Mouse (Mus musculus) layer of hippocampus, postnatal 25 days (tissue): ENCODE measurements around the gene Olfr1395. TPM values are rescaled to one million over a fixed set of nuclear protein-coding genes. Genes with fewer than 3 reads are reported as not detected.

Source experiments
- DNase-seq, 2 experiments: peaks; one replicate each; pipeline ENCODE4 v3.0.0; 2022; ENCODE audit warnings: mixed read lengths in 2 of 2, low spot score in 1 of 2; ENCODE audit errors: extremely low spot score in 1 of 2
- total RNA-seq, 2 experiments: library from RNA; stranded (reverse); gene quantifications; 2 replicates each; pipeline ENCODE4 v1.2.3; 2021

Olfr1395 gene
- not detected for total RNA-seq

DNA sequence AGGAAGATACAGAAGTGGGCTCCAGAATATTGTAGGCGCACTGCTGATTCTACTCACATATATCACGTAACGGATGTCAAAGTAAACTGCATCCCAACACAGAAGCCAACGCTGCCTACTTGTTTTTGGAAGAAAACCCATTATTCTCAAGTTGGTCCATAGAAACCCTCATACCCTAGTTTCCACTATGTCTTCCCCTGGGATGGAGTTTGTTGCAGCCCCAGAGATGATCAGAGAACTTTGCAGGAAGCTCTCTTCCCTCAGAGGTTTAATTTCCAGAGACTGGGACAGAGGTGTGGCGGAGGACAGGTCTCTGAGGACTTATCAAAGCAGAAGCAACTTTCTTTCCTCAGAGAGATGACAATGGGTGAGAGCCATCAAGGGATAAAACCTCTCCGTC, at the start of gene Olfr1395:
Gene Olfr1395, plus strand, starts transcription at position 301 of the 400 bp plus-strand sequence.
- DNase-seq, result no peak

DNA sequence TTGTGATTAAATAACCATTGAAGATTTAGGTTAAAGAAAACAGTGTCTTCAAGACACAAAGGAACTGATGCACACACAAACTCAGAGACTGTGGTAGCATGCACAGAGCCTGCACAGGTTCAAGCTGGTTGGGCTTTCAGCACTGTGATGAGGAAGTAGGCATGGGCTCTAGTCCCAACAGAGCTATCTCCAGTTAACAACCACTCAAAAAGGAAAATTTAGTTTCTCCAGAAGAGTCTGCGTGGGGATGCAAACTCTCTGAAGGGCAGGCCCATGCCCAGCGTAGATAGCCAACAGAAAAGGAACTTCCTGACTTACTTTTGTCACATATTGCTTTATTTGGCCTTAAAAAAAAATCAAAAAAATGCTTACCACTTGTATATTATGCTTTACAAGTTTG, 49.3 kb upstream of the Olfr1395 start:
- DNase-seq, result no peak

DNA sequence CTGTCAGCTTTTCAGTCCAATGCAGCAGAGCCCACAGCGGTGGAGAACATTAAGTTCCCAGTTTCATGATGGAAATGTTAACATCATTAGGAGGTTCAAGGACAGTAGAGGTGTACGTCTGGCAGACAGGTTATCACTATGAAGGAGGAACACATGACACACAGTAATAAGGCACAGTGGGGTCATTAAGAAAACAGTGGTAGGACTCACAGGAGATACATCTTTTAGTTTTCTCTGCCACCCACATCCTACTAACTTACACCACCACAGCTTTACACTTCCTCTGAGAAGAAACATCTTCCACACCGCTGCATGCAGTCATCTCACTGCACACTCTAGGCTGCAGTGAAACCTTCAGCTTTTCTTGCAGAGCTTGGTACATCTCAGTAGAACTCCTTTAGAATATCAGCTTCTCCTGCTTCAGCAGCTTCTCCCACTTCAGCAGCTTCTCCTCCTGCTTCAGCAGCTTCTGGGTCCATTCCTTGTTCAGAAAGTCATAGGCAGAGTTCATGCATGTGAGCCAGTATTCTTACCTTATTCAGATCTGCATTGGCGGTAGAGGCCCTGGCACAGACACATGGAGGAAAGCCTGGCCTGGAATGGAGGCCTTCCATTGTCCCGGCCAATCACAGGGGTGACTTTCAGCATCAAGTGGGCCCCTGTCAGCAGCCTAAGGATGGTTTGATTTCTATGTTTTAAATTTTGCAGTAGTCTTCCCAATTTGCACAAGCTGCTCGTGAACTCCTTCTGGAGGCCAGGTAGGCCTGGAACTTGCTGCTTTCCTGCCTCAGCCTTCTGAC, 48.0 kb upstream of the Olfr1395 start:
- no peak for DNase-seq

DNA sequence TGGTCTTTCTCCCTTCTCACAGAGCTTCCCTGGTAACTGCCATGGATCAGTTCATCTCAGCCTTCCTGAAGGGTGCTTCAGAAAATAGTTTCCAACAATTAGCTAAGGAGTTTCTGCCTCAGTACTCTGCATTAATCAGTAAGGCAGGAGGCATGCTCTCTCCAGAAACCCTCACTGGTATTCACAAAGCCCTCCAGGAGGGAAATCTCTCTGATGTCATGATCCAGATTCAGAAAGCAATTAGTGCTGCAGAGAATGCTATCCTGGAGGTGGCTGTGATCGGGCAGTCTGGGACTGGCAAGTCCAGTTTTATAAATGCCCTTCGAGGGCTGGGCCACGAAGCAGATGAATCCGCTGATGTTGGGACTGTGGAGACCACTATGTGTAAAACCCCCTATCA, 46.7 kb upstream of the Olfr1395 start:
- no peak for DNase-seq

DNA sequence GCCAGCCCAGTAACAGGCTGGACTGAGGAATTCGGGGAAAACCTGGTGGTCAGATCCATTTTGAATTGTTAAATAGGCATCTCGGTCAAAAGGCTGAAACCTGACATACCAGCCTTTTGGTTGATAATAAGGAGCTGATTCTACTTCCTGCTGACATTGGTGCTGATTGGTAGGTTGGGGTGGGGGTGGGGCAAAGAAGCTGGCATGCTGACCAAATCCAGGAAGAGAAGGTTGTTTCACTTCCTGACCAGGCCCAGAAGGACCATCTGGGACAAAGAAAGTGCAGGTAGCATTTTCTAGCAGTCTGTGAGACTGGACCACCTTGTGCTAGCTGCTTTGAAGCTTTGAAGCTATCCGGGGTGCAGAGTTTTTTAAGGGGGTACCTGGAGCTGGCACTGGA, 41.7 kb upstream of the Olfr1395 start:
- DNase-seq, result no peak

DNA sequence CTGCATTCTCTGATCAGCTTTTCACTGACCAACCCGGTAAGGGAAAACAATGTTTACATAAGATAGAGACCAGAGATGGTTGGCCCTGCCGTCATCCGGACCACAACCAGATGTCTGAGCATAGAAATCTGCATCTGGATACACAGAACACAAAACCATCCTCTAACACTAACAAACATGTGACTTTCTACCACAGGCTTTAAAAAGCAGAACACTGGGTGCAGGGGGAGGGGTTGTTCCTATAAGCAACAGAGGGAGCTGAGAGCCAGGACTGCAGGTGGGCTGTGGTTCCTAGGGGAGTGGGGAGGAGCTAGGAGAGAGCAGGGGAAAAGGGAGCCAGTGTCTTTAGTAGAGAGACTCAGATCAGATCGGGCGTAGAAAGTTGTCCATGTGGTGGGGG, 40.6 kb upstream of the Olfr1395 start:
- no peak for DNase-seq

DNA sequence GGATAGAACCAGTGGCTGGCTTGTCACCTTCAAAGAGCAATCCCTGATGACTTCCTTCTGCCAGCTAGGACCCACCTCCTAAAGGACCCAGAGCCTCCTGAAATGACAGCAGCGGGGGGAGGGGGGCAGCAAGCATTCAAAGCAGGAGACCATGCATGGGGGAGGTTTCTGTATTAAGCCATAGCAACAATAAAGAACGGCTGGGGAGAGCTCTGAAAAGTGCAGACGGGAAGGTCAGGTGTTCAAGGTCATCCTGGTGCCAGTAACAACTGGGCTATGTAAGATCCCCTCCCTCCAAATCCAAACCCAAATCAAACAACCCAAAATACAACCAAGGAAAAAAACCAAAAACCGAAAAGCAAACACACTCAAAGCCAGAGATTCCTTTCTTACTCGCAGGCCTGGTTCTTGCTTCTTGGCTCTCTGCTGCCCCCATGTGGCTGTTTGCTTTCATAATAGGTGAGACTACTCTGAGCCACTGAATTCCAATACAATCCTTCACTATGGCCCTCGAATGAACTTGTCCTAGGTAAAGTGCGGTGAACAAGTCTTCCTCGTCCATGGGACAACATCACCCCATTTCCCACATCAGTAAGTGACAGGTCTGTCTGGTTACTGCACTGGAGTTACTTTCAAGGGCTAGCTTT, 38.9 kb upstream of the Olfr1395 start:
- DNase-seq, result peak; percentile 77 to 99

DNA sequence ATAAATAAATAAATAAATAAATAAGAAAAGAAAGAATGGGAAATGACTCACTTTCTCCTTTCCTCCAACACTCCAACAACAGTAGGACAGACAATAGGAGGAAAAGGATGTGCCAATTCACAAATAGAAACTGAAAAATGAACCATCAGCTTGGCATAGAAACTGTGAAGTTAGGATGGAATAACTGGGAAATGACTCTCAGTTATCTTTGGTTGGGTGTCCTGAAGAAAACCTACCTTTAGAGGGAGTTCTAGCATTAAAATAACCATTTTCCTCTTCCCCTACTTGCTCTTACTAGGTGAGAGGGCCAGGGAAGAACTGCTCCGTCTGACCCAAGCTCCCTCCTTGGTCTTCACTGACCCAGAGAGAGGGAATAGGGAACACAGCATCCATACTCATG, 36.3 kb upstream of the Olfr1395 start:
- no peak for DNase-seq

DNA sequence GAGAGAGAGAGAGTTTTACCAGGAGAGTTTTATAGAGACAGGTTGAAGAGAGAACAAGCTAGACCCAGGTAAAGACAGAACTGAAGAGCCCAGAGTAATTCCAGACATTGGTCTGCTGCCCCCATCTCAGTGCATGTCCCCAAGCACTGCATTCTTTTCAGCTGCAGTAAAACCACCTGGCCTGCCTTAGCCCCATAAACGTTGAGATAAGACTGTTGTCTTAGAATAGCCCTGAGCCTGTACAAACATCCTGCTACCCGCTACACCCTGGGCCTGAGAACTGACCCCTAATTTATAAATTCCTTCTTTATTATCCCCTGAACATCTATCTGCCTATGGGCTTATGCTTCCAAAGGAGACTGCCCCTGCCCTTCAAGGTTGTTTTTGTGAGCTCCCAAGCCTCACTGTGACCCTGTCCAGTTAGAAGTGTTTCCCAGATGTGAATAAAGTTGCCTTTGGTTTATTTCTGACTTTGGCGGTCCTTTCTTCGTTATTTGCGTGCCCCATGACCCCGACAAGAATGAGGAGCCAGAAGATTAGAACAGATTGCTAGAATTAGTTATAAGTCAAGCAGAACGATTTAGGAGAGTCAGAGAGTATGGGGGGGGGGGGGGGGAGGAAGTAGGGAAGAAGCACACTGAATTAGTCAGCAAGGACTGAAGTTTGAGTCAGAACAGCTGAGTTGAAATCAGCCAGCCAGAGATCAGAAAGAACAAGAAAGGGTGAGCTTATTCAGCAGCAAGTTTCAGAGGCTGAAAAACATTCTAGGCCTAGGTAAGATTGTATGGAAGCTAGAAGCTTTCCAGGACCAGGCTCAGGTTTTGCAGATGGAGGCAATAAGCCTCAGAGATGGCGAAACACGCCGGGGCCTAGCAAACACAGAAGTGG, 34.2 kb upstream of the Olfr1395 start:
- no peak for DNase-seq

DNA sequence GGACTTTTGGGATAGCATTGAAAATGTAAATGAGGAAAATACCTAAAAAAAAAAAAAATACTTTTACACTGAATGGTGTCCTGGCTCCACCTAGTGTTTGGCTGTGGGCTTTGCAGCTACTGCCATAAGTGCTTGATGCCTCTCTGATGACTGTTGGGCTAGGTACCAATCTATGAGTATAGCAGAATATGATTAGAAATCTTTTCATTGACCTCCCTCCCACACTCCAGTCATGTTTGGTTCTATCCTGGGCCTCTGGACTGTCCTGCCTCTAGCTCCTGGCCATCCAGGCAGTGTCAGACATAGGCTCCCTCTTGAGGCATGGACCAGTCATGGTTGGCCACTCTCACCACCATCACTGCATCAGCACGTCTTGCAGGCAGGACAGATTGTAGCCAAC, 33.2 kb upstream of the Olfr1395 start:
- DNase-seq, result peak in 1 of 2 experiments; percentile 32

DNA sequence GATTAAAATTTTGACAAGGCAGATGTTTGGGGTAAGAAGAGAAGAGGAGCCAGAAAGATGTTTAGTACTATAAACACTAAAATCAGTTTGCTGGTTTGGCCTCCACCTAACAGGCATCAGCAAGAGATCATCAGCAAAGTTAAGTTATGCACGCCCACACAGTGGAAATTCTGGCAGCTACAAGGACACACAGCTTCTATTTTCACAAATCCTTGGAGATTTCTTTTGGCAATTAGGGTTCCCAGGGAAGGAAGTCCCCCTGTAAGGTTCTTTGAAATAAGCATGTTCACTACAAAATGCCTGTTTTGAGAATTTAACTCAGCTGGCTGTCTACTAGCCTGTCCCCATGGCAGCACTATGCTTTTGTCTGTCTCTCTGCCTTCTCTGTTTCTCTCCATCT, 31.1 kb upstream of the Olfr1395 start:
- no peak for DNase-seq

DNA sequence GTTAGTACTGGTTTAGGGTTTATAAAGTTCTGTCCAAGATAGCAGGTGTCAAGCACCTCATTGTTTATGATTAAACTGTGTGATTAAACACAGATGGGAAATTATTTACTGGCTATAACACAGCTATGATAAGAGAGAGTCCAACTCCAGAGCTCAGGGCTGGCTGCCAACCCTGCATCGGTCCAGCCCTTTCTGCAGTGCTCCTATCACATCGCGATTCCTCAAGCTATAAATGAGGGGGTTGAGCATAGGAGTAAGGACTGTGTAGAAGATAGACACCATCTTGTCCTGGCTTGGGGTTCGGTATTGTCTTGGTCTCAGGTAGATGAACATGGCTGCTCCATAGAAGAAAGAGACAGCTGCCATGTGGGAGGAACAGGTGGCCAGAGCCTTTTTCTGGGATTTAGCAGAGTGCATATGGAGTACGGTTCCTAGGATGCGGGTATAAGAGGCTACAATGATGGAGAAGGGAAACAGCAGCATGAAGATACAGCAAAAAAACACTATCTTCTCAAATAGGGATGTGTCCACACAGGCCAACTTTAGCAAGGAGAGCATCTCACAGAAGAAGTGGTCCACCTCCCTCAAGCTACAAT, 29.4 kb upstream of the Olfr1395 start:
- no peak for DNase-seq

DNA sequence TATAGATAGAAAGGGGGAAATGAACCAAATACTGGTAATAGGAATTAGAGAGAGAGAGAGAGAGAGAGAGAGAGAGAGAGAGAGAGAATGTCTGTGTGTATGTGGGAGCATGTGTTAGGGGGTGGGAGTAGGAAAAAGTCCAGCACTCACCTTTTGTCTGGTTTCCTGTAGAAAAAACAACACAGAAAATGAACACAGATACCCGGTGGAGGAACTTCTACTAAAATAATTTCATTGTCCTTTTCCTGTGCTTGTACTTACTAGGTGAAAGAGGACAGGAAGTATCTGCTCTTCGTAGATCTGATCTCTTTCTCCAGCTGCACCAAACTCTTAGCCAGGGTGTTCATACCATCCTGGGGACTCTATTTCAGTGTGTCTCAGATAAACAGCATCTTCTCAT, 27.9 kb upstream of the Olfr1395 start:
- no peak for DNase-seq

DNA sequence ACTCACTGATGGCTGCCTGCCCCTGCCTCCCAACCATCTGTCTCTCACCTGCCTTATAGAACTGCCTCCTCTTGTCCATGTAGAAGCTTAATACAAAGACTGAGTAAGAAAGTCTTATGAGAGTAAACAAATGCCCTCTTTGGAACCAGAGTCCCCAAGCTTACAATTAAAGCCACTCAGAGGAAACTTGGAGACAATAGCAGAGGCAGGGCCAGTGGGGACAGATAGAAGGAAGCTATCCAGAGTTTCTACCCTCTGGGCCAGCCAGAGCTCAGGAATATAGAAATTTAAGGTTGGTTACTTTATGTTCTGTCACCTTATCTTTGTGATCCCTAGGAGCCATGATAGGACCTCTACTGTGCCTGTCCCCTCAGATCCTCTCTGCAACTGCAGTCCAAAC, 27.3 kb upstream of the Olfr1395 start, which contains the start of gene Olfr1396:
Gene Olfr1396, minus strand, starts transcription at position 101 of the 400 bp plus-strand sequence.
- no peak for DNase-seq

DNA sequence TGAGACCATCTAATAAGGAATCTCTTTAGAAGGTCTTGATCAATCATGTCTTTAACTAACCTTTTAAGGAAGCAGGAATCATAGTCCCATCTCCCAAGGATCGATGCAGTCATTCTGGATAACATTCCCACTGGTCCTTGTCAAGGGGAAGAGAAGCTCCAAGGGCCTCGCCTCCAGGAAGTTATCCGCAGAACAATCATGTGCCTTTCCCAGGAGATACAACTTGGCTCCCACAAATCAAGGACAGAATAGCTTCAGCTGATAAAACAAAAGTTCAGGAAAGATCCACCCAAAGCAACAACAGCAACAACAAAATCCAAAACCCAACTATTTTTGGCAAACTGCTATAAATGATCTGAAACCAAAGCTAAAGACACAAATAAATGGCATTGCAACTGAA, 22.4 kb upstream of the Olfr1395 start:
- DNase-seq, result no peak

DNA sequence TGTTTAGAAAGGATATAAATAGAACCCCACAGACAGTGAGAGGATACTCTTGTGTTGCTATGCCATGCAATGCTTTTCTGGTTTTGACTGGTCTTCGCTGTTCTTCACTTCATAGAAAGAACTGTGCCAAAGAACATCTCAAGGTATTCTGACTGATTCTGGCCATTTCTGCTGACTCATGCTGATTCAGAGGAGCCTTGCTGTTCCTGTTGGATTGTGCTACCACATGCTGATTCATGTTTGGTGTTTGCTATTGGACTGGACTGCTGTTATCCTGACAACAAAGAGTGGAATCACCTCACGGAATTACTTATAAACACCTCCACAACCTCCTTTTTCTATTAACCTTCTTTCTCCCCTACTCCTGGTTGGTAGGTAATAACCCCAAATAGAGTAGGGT, 17.9 kb upstream of the Olfr1395 start:
- no peak for DNase-seq

DNA sequence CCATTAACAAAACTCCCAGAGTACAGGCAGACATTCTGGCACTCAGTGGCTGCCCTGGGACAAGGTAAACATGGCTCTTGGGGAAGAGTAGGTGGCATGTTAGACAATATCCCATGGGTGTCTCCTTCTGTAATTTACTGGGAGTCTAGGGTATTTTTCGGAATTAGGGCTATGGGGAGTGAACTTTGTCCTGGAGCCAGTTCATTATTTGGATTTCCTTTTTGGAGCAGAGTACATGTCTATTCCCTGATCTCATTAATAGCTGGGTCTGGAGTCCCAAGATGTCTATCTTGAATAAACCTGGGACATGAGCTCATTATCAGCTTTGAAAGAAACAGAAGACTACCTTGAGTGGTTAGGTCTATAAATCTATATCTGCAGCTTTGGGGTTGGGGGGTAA, 12.0 kb downstream of the Olfr1395 start, which contains the start of gene Olfr1394:
Gene Olfr1394, plus strand, starts transcription at position 301 of the 400 bp plus-strand sequence.
- no peak for DNase-seq

DNA sequence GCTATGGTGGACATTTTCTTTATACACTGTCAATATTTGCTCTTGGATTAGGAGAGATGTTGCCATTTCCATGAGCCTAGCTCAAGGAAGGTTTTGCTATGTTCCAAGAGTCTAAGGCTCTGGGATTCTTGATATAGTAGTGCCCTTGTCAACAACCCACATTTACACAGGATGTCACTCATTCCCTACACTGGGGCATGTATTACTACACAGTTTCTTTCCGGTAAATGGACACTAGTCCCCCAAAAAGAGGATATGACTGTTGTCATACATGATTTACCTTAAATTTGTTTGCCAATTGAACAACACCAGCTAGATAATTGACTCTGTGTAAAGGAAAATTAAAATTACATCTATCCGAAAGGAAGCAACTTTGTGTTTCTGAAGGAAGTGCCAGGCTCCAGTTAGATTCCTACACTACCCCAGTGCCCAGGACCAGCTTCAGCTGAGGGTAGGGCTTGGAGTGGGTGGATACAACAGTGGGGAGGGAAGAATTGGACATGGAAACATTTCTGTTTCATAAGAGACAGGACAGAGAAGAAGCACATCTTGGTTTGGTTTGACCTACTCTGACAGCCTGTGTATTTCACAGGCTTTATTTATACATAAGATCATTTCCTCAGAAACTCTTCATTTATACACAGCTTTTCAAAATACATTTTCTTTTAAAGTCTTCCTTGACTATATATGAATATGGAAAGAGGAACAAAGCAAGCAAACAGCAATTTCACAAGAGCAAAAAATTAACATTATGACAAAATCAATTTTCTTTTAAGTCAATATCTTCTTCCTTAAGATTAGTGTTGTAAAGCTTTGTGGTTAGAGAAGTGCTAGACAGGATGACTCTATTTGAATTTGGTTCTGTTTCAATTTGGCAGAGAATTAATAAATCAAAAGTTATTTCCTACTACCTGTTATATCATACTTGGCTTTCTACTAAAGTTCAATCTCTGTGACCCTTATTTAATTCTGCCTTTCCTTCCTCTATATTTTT, 15.0 kb downstream of the Olfr1395 start:
- no peak for DNase-seq

DNA sequence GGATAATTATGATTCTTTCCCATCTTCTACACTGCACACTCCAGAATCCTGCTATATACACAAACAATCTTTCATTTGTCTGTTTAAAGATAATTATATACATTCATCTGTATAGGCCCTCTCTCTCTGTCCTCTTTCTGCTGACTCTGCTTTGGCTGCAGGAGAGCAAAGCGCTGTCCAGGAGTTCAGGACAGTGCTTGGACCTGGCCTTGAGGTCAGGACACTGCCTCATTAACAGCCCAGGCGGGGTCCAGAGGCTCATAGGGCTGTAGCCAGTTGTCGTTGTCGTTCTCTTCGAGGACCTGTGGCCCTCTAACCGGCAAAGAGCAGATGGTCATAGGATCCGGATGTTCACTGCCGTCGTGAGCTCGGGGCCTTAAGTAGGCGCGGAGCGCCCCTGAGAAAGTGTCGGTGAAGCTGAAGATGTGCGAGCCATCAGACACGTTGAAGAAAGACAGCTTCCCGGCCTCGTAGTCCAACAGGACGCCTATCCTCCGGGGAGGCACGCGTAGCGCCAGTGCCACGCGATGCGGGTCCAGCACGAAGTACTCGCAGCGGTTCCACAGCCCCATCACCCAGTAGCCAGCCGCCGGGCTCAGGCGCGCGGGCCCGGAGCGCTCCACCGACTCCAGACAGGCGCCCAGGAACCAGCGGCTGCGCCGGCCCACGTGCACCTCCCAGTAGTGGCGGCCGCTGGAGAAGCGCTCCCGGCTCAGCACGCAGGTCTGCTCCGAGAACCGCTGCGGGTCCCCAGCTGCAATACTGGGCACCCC, 27.0 kb downstream of the Olfr1395 start:
- DNase-seq, result peak in 1 of 2 experiments; percentile 9
